Mouse (Mus musculus) kidney, adult 2 months (tissue): ENCODE measurements around the gene Prss27.

Experiments used
- CTCF ChIP-seq: fragments of 200-500 bp; conservative IDR thresholded peaks from 2 replicates; pipeline ENCODE4 v1.5.1; 2011; ENCODE audit warnings: low read depth, mild to moderate bottlenecking, control low read depth, low read length, moderate library complexity, mixed read lengths; ENCODE audit not compliant: insufficient read depth, insufficient read length
- POLR2A ChIP-seq: fragments of 200-500 bp; IDR thresholded peaks from one replicate; pipeline ENCODE4 v1.6.1; 2011; ENCODE audit warnings: low read depth, low read length, control low read depth

DNA sequence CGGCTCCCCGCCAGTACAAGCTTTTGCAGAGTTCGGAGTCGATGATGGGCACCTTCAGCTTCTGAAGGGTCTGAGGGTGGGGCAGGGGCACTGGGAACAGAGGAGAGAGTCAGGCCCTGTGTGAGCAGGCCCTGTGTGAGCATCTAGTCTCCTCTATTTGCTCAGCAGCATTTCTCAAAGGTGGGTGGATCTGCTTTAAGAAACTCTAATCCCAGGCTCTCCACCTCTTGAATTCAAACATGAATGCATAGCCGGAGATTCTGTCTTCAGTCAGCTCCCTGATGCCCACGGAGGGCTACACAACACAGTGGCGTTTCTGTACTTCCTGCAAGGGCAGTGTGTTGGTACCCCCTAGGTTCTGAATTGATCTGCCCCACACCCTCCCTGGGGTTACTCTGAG, 43.3 kb upstream of the Prss27 start:
- no peak for TF ChIP-seq CTCF
- no peak for TF ChIP-seq POLR2A
